Mouse (Mus musculus) cerebellum, adult 9-10 months (tissue): ENCODE results near the gene Matn4.

Source experiments
- DNase-seq: peaks from one replicate; pipeline ENCODE4 v3.0.0; 2022

Matn4 gene

GRCm38 (mm10) chr2:164405060-164405459, at the start of gene Matn4:
Gene Matn4 (minus strand): TSS chr2:164405160.
- no peak for DNase-seq

- no peak for DNase-seq
Observed at GRCm38 (mm10) chr2:164453887-164454500, 49.0 kb upstream of the Matn4 start.

DNA sequence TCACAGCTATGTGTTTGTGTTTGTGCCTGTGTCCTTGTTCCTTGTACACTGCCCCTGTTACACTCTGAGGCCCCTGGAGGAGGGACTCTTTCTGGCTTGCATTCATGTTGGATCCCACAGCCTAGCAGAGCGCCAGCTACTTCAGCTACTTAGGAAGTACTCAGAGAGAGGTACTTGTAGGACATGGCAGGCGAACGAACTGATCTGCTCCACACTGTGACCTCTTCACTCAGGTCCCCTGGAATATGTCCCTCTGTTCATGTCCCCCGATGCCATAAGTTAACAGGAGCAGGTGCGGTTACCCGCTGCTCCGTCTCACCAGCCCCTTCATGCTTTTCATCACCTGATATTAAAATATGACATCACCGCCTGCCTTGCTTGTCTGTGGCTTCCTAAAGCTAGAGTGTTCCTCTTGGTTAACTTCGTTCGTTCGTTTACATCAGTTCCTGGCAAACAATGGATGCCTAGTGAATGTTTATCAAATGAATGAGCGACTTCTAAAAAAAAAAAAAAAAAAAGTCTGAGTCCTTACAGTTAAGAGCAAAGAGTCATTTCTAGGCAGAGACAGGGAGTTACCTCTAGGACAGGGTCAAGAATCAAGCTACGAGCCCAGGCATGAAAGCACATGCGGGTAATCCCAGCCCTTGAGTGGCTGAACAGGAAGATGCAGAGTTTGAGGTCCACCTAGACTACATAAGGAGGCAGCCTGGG, 48.2 kb upstream of the Matn4 start:
- no peak for DNase-seq

DNA sequence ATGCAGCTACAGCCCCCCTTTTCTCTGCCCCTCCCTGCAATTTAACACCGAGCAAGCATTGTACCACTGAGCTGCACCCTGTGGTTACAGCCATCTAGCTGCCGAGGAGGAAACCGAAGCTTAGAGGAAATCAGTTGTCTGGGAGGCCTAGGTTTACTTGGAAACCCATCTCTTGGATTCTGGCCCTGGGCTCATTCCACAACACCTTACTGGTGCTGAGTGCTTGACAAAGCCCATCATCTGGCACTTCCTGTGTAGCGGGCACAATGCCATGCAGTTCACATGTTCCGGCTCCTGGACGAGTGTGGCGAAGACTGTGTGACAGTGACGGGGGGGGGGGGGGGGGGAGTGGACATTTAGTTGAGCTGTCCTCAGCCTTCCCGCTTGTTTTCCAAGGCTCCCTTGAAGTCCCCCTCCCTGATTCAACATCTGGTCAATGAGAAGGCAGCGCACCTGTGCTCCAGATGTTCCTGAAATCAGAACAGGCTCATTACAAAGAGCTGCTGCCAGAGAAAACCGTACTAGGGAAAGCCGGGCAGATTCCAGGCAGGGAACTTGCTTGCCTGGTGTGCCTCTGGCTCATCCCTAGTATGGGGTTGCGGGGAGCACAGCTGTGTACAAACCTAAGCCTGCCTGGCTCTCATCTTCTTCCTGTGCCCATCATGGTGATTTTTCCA, 47.2 kb upstream of the Matn4 start:
- no peak for DNase-seq

GRCm38 (mm10) chr2:164449341-164450042, 44.5 kb upstream of the Matn4 start:
- DNase-seq = no peak

GRCm38 (mm10) chr2:164448921-164449320, 44.0 kb upstream of the Matn4 start:
- no peak for DNase-seq

DNA sequence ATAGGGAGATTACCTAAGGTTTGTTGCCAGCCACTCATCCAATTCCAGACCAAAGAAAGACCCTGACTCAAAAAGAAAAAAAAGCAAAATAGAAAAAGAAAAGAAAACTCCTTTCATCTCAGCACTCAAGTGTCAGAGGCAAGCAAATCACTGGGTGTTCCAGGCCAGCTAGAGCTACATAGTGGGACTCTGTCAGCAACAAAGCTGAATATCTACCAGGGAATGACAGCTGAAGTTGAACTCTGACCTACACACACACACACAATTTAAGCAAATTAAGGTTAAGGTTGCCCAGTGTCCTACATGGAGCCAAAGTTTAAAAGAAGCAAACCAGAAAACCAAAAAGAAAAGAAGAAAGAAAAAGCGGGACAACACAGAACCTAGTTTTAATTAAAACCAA, 43.2 kb upstream of the Matn4 start:
- no peak for DNase-seq

DNA sequence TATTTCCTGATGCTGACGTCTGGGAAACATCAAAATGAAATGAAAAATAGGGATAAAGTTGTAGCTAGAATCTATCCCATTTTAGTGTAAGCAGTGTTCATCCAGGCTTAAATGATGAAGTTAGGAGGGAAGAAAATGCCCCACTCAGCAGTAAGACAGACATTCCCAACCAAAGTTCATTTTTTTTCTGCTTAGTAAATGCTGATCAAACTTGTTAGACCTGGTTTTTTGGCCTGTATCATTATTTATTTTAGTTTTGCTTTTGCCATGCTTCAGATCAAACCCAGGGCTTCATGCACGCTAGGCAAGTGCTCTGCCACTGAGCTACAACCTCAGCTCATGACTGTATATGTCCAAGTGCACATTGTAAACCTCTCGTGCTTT, 41.1 kb upstream of the Matn4 start:
- DNase-seq = no peak

DNA sequence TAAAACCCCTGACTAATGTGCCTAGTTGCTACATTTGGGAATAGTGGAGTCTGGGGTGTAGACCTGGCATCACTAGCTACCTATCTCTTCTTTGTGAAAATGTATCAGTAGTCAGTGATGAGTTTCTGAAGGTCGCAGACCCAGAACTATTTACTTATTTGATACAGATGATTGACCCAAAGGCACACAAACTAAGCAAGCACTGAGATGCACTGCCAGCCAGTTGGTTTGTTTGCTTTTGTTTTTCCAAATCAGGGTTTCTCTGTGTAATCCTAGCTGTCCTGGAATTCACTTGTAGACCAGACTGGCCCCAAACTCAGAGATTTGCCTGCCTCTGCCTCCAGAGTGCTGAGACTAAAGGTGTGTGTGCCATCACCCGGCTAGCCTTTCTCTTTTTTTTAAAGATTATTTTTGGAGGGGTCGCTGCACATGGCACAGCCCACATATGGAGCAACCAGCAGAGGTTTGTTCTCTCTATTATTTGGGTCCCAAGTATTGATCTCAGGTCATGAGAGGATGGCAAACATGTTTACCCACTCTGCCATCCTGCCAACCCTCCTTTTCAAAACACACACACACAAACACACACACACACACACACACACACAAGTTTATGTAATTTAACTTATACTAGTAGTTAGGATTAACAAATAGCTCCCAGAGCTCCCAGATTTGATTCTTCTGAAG, 40.6 kb upstream of the Matn4 start:
- no peak for DNase-seq

DNA sequence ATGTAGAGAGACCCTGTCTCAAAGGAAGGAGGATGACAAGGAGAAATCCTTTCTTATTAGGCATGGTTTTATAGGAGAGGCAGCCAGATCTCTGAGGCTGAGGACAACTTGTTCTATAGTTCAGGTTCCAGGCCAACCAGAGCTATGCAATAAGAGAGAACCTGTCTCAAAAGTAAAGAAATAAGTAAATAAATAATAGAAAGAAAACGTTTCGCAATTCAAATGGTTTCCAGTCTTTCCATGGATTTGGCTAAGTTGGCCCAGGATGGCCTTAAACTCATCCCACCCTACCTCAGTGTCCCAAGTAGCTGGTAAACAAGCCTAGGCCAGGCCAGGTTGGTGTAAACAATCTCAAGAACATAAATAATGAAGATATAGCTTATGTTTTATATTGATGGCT, 39.7 kb upstream of the Matn4 start:
- DNase-seq = no peak

DNA sequence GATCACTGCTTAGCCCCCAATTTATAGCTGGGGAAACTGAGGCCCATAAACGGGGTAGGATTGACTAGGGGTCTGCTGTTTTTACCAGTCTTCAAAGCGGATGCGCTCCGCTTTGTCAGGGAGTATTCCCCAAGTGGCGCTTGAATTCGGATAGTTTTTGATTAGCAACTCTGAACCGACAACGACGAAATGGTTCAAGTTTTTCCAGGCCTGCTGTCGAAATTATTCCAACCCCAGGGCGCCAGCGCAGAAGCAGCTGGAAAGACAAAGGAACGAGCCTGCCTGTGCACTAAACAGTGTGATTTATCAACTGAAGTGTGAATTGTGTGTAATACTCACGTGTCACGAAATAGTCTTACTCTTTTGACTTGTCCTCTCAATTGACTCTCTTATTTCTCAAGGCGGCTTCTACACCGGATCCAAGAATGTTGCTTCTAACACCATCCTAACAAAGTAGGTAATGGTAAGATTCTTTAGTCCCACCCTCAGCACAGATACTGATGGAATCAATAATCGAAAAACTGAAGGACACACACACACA, 38.6 kb upstream of the Matn4 start, which contains the start of gene Sdc4:
Gene Sdc4, minus strand, starts transcription at position 428 of the 541 bp plus-strand sequence.
- DNase-seq = no peak

DNA sequence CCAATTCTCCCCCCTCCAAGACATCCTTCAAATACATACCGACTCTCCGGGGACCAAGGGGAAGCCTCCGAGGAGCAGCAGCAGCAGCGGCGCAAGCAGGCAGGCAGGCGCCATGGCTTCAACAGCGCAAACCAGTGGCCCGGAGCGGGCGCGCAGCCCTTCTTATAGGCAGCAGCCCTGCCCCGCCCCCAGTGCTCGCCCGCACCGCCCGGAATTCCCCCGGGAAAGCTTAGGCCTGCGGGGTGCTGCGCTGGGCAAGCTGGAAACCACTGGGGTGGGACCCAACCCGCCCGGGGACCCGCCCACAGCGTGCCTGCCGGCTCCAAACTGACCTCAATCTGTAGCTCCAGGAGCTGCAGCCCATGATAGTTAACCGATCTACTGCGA, 38.1 kb upstream of the Matn4 start:
- no peak for DNase-seq

DNA sequence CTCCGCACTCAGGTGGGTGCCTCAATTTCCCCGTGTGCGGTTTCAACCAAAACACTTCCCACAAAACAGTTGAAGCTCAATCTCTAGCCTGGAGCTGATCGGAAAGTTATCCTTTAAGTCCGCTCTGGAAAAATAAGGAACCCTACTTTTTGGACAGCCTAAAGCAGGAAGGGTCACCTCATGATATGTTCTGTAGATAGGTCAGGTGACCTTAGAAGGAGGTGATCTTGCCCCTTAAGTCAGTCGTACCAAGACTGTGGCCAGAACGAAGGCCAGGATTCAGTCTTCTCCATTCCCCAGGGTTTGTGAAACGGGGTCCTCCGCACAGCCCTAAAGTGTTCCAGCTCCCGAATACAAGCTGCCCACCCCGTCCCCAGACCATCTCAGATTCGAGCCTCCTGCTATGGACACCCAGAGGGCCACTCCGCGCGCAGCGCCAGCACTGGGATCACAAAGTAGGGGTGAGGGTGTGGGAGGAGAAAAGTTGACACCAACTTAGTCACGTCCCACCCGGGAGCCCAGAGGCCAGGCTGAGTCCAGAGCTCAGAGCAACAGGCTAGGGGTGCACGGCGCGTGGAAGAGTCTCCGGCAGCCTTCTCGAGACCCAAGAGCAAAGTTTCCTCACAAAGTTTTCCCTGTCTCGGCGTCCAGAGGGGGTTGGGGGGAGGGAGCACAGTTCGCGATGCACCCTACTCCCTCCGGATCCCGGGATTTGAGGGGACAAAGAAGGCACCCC, 37.5 kb upstream of the Matn4 start:
- DNase-seq = no peak

GRCm38 (mm10) chr2:164441731-164442130, 36.8 kb upstream of the Matn4 start:
- no peak for DNase-seq

DNA sequence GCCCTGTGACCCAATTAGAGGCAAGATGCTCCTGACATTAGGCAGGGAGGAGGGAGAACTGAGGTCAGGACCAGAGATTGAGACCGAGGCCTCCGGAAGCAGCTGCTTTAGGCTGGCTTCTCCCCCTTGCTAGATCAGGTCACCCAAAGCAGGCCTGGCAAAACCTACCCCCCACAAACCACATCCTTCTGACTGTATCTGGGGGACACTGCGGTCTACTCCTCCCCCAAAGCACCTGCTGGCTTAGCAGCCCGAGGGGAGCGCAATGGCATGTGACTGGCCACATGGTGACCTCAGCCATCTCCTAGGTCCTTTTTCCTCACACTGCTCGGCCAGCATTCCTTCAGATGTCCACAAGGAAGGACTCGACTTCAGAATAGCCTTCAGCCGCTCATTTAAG, 36.2 kb upstream of the Matn4 start:
- no peak for DNase-seq

DNA sequence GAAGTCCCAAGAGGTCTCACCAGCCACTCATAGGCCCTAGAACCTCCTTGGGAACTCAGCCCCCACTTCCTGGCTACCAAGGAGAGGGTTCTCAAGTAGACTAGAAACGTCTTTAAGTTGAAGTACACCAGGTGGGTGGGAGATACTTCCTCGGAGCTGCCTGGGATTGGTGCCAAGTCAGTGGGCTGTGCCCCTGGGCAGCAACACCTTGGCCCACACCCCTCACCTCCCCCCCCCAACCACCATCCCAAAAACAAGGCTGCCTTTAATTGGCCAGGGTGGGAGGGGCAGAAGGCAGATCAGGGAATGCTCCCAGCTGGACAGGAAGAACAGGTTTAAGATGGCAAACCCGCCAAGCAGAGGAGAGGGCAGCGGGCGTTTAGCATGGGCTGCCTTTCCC, 35.4 kb upstream of the Matn4 start:
- DNase-seq = no peak

DNA sequence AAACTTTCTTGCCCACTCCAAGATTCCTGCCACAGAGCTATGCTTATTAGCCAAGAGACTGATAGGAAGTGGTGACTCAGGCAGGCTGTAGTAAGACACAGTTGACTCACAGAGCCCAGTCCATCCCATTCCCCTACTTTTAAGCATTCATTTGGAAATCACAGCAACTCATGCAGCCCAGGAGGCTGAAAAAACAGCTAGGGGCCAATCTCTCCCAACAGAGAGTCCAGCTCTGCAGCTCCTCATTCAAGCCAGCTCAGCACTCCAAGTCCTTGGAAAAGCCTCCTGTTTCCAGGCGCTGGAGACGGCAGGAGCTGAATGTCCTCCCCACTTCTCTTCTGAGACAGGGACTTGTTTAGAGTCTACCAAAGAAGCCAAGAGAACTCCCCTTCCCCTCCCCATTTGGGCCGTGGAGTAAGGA, 34.1 kb upstream of the Matn4 start:
- no peak for DNase-seq

GRCm38 (mm10) chr2:164438257-164438656, 33.3 kb upstream of the Matn4 start:
- DNase-seq = no peak

- DNase-seq = no peak
Observed at GRCm38 (mm10) chr2:164437710-164438109, 32.8 kb upstream of the Matn4 start.

DNA sequence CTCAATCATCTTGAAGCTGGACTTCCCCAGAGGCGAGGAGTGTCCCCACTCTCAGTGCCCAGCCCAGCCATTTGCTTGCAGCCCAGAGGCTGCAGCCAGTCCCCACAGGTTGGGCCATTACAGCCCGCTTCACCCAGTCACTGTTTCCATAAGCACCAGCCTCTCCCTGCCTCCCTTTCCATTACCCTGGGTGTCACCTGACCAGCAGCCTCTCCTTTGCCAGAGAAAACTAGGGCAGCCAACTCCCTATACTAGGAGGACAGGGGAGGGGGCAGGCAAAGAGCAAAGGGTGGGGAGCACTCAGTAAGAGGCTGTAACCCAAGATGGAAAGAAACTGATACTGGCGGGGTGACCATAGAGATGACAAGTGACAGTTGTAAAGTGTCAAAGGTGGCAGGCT, 32.0 kb upstream of the Matn4 start:
- no peak for DNase-seq

DNA sequence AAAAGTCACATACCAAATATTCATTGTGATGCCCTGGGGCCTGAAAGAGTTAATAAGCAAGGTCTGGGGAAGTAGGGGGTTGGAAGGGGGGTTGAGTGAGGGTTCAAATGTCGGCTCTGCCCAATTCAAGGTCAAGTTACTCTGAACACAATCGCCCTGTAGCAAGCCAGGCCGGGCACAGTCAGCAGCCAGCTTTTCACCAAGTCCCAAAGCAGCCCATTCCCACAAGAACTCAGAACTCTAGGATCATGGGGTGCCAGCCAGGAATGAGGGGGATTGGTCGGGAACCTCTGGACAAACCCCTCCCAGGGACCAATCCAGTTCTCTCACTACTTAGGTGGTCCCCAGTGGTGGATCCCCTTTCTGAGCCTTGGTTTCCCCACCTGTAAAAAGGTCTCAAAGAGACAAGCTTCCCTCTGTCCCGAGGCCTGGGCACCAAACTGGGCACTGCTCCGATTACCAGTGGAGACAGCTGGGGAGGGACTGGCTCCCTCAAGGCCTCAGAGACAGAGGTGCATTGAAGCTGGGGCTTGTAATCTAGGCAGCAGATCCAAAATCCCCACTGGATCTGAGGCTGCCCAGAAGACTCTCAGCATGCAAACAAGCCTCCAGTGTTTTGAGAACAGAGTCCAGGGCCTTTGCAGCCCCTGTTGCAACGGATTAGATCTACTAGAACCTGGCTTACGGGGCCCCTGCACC, 31.4 kb upstream of the Matn4 start:
- no peak for DNase-seq
